Mouse (Mus musculus): ENCODE results near the gene Slc25a16. TPM values are rescaled to one million over a fixed set of nuclear protein-coding genes. Genes with fewer than 3 reads are reported as not detected.

The Slc25a16 gene
- polyA plus RNA-seq, 1 experiment from 2014 or later: 14.3 TPM

DNA sequence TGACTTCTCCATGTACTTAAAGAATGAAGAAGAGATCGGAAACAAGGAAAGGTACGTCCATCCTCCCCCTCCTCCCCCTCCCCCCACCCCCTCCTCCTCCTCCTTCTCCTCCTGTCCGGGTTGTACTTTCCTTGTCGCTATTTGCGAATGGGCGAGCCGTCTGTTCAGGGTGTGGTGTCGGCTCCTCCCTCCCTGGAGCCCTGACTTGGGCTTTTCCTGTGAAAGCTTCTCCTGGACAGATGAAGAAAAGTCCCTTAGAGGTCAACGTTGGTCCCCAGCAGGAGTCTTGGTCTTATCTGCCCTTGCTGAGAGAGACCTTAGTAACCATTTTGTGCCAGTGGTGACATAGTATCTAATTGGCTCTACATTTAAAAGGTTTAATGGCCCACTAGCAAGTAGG lies 73.6 kb downstream of the Slc25a16 start:
- Histone ChIP-seq H3K4me2 (ENCODE audit: low read depth, low read length) (no peak overlapping the region), H3K9ac (replicated peaks) (no peak overlapping the region), H3K9me3 (ENCODE audit: low read length) (no peaks in the 10 kb centered on the region), H3K4me1 (ENCODE audit: insufficient read depth) (no peaks in the 10 kb centered on the region), H3K36me3 (replicated peaks; ENCODE audit: insufficient read depth, low read length) (peaks cover 18% of the 10 kb centered on the region), H3K27me3 (ENCODE audit: insufficient read depth, low read length) (no peaks in the 10 kb centered on the region), H3K4me3 (ENCODE audit: low read depth, low read length) (no peak overlapping the region), H3K27ac (ENCODE audit: low read depth) (no peak overlapping the region)
- TF ChIP-seq CTCF (IDR thresholded peaks at IDR 0.05; ENCODE audit: low read depth): no peak
- no peak for TF ChIP-seq EP300 (IDR thresholded peaks at IDR 0.05; ENCODE audit: low read depth)
- no peak for DNase-seq
- WGBS (ENCODE audit: insufficient replicate concordance): 85% methylated on average over 9 of the region's 9 CpGs
- ATAC-seq: no peak

Other genes starting within 250 kb of the Slc25a16 start
- gene Stox1, start 194.5 kb upstream of the Slc25a16 start, polyA plus RNA-seq (2015; fragmentation: Nextera tagmentation; extraction: Ambion mirVana): 0.21 and 0.53 TPM in 2 replicates
- gene Ccar1, start 128.3 kb upstream of the Slc25a16 start, polyA plus RNA-seq (2015; fragmentation: Nextera tagmentation; extraction: Ambion mirVana): 35.3 and 35.5 TPM in 2 replicates
- 0.97 and 0.99 TPM in 2 replicates for gene Tet1, start 11.6 kb upstream of the Slc25a16 start, polyA plus RNA-seq (2015; fragmentation: Nextera tagmentation; extraction: Ambion mirVana)
- gene Dna2, start 26.4 kb downstream of the Slc25a16 start, polyA plus RNA-seq (2015; fragmentation: Nextera tagmentation; extraction: Ambion mirVana): 10.6 and 11.0 TPM in 2 replicates
- gene Rufy2, start 59.6 kb downstream of the Slc25a16 start, polyA plus RNA-seq (2015; fragmentation: Nextera tagmentation; extraction: Ambion mirVana): 2.8 and 2.9 TPM in 2 replicates
- gene Hnrnph3, start 103.6 kb downstream of the Slc25a16 start, polyA plus RNA-seq (2015; fragmentation: Nextera tagmentation; extraction: Ambion mirVana): 12.1 and 12.4 TPM in 2 replicates
- gene Pbld2, start 103.7 kb downstream of the Slc25a16 start, polyA plus RNA-seq (2015; fragmentation: Nextera tagmentation; extraction: Ambion mirVana): 15.0 and 17.3 TPM in 2 replicates
- 66.9 and 67.6 TPM in 2 replicates for gene Pbld1, start 139.5 kb downstream of the Slc25a16 start, polyA plus RNA-seq (2015; fragmentation: Nextera tagmentation; extraction: Ambion mirVana)
- 0.08 and 0.61 TPM in 2 replicates for gene Atoh7, start 179.0 kb downstream of the Slc25a16 start, polyA plus RNA-seq (2015; fragmentation: Nextera tagmentation; extraction: Ambion mirVana)